Mouse (Mus musculus): Measurements from ENCODE around the gene Unc13b. TPM values are rescaled to one million over a fixed set of nuclear protein-coding genes. Genes with fewer than 3 reads are reported as not detected.

The Unc13b gene
- total and polyA plus RNA-seq, 2 experiments from 2014 or later = 7.9 to 40.2 TPM

DNA sequence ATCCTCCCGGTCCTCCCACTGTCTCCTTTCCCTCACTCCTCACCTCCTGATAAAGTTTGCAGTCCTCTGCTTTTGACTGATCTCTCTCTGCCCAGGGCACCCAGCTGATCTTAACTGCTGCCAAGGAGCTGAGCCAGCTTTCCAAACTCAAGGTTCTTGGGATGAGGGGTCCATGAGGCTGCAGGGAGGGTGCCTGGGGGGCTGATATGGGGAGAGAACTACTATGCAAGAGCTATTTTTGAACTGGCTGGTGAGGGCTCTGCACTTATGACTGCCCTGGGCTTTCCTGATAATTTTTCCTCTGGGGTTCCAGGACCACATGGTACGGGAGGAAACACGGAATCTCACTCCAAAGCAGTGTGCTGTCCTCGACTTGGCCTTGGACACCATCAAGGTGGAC lies 199.8 kb downstream of the Unc13b start:
- Histone ChIP-seq H3K27me3 (ENCODE audit: insufficient read depth, low read length) (no peaks in the 10 kb centered on the region), H3K4me2 (ENCODE audit: low read depth, low read length, poor library complexity, severe bottlenecking) (no peak overlapping the region), H3K36me3 (ENCODE audit: insufficient read depth, low read length) (peaks cover 53% of the 10 kb centered on the region), H3K4me3 (ENCODE audit: low read depth, low read length) (no peak overlapping the region), H3K9me3 (ENCODE audit: low read length) (no peaks in the 10 kb centered on the region), H3K4me1 (ENCODE audit: insufficient read depth, low read length) (no peaks in the 10 kb centered on the region), H3K27ac (ENCODE audit: low read depth, low read length) (no peak overlapping the region), H3K9ac (replicated peaks; ENCODE audit: low read length, poor library complexity, severe bottlenecking) (no peak overlapping the region)
- WGBS = 94% methylated on average over 4 of the region's 4 CpGs
- TF ChIP-seq CTCF (IDR thresholded peaks at IDR 0.05) = no peak
- ATAC-seq (ENCODE audit: low FRiP score) (no peak), DNase-seq (ENCODE audit: low spot score) (no peak)

DNA sequence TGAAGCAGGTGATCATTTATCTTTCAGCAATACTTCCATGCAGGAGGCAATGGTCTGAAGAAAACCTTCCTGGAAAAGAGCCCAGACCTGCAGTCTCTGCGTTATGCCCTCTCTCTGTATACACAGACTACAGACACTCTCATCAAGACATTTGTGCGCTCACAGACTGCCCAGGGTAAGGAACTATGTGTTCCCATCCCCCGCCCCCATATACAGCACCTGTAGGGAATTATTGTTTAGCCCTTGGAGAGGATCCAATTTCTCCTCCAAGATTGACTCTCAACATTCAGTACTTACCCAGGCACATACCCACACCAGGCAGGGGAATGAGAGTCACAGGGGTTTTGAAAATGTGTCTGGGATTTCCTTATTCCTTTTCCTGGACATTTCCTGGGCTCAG lies 200.7 kb downstream of the Unc13b start:
- Histone ChIP-seq H3K27me3 (ENCODE audit: insufficient read depth, low read length) (no peaks in the 10 kb centered on the region), H3K36me3 (ENCODE audit: insufficient read depth, low read length) (peaks cover 51% of the 10 kb centered on the region), H3K27ac (ENCODE audit: low read depth, low read length) (no peak overlapping the region), H3K9me3 (ENCODE audit: low read length) (no peaks in the 10 kb centered on the region), H3K9ac (replicated peaks; ENCODE audit: low read length, poor library complexity, severe bottlenecking) (no peak overlapping the region), H3K4me2 (ENCODE audit: low read depth, low read length, poor library complexity, severe bottlenecking) (no peak overlapping the region), H3K4me1 (ENCODE audit: insufficient read depth, low read length) (no peaks in the 10 kb centered on the region), H3K4me3 (ENCODE audit: low read depth, low read length) (no peak overlapping the region)
- ATAC-seq (ENCODE audit: low FRiP score) (no peak), DNase-seq (ENCODE audit: low spot score) (no peak)
- 79% methylated on average over 3 of the region's 3 CpGs for WGBS
- no peak for TF ChIP-seq CTCF (IDR thresholded peaks at IDR 0.05)

DNA sequence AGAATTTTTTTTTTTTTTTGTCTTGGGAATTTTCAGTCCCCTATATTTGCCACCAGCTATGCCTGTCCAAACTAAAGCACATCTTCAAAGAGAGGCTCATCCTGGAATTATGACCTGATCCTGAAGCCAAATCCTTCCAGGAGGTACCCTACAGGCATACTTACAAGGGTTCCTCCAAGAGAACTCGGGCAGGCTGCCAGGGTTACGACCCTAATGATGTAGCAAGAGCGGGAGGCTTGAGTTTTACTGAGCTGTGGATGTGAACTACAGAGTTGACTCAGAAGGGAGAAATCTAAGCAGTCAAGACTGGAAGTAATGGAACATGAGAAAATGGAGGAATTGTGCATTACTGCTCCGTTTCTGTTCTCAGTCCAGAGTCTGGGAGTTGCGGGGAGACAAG lies 201.3 kb downstream of the Unc13b start:
- TF ChIP-seq CTCF (IDR thresholded peaks at IDR 0.05) = no peak

DNA sequence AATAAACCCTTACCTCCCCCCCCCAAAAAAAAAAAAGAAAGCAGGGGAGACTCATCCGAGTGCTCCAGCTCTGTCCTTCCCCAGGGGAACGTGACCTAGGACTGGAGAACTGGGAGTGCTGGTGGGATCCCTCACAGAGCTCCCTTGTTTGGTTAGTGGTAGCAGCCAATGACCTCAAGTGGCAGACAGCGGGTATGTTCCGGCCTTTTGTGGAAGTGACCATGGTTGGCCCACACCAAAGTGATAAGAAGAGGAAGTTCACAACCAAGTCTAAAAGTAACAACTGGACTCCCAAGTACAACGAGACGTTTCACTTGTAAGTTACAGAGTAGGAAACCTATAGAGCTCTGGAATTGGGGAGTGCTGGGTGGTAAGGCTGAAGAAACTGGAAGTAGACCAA lies 204.1 kb downstream of the Unc13b start:
- no peak overlapping the region for H3K9ac ChIP-seq (replicated peaks; ENCODE audit: low read length, poor library complexity, severe bottlenecking)
- no peak overlapping the region for H3K27ac ChIP-seq (ENCODE audit: low read depth, low read length)
- TF ChIP-seq CTCF (IDR thresholded peaks at IDR 0.05) = no peak
- H3K4me2 ChIP-seq (ENCODE audit: low read depth, low read length, poor library complexity, severe bottlenecking) = no peak overlapping the region
- DNase-seq (ENCODE audit: low spot score) (no peak), ATAC-seq (ENCODE audit: low FRiP score) (no peak)
- H3K4me3 ChIP-seq (ENCODE audit: low read depth, low read length) = no peak overlapping the region
- H3K27me3 ChIP-seq (ENCODE audit: insufficient read depth, low read length) = no peaks in the 10 kb centered on the region
- no peaks in the 10 kb centered on the region for H3K4me1 ChIP-seq (ENCODE audit: insufficient read depth, low read length)
- H3K9me3 ChIP-seq (ENCODE audit: low read length) = no peaks in the 10 kb centered on the region
- H3K36me3 ChIP-seq (ENCODE audit: insufficient read depth, low read length) = peaks cover 21% of the 10 kb centered on the region
- WGBS = 91% methylated on average over 6 of the region's 6 CpGs

More for the DNA sequence above, 201.3 kb downstream of the Unc13b start:
- H3K4me3 ChIP-seq (ENCODE audit: low read depth, low read length) = no peak overlapping the region
- H3K27me3 ChIP-seq (ENCODE audit: insufficient read depth, low read length) = no peaks in the 10 kb centered on the region
- 82% methylated on average over 5 of the region's 5 CpGs for WGBS
- no peak overlapping the region for H3K9ac ChIP-seq (replicated peaks; ENCODE audit: low read length, poor library complexity, severe bottlenecking)
- DNase-seq (ENCODE audit: low spot score) = no peak
- no peak overlapping the region for H3K27ac ChIP-seq (ENCODE audit: low read depth, low read length)
- H3K4me1 ChIP-seq (ENCODE audit: insufficient read depth, low read length) = no peaks in the 10 kb centered on the region
- ATAC-seq (ENCODE audit: low FRiP score) = no peak
- H3K9me3 ChIP-seq (ENCODE audit: low read length) = no peaks in the 10 kb centered on the region
- no peak overlapping the region for H3K4me2 ChIP-seq (ENCODE audit: low read depth, low read length, poor library complexity, severe bottlenecking)
- H3K36me3 ChIP-seq (ENCODE audit: insufficient read depth, low read length) = peaks cover 46% of the 10 kb centered on the region

DNA sequence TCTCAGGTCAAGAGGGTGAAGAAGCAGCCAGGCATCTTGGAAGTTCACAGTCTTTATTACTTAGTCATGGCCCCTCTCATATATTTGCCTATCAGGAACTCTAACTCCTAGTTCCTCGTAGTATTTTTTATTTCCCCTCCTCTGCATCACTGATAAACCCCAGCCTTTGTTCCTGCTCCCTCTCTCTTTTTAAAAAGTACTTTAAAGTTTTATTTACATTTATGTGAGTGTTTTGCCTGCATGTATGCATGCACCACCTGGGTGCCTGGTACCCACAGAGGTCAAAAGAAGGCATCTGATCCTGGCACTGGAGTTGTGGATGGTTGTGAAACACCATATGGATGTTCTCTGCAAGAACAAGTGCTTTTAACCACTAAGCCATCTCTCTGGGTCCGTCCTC lies 207.4 kb downstream of the Unc13b start:
- no peak overlapping the region for H3K4me3 ChIP-seq (ENCODE audit: low read depth, low read length)
- 56% methylated on average over 2 of the region's 2 CpGs for WGBS
- ATAC-seq (ENCODE audit: low FRiP score) = no peak

DNA sequence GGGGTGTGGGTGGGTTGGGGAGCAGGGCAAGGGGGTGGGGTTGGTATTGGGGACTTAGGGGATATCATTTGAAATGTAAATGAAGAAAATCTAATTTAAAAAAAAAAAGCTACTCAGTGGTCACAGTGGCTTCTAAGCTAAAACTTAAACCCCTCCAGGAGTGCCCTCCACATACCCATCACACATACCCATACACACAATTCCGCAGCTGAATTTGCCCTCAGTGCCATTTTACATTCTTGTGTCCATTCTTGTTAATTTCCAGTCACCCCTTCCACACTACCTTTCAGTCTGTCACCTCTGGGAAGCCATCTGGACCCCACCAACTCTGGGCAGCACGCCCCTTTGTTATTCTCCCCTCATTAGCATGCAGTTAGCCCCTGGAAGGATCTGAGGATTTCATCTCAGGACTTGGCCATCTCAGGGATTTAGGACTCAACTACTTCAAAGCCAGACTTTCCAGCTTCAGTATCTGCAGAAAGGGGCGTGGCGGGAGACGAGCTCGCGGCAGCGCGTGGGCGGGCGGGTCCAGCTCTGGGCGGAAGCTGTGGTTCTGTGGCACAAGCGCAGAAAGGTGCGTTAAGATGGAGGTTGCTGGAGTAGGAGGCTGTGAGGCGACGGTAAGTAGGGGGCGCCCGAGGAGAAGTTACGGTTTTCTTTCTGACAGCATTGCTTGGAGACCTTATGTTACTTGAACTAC lies 208.0 kb downstream of the Unc13b start, which contains the start of gene Atp8b5:
TSS of gene Atp8b5 (plus strand) at position 537 of the 700 bp plus-strand sequence.
- Histone ChIP-seq H3K4me2 (ENCODE audit: low read depth, low read length, poor library complexity, severe bottlenecking) (peak within 1 kb of the TSS; percentile 72), H3K9me3 (ENCODE audit: low read length) (no peaks in the 10 kb centered on the region), H3K4me3 (ENCODE audit: low read depth, low read length) (peak within 1 kb of the TSS; percentile 39), H3K9ac (replicated peaks; ENCODE audit: low read length, poor library complexity, severe bottlenecking) (peak within 1 kb of the TSS; percentile 52), H3K36me3 (ENCODE audit: insufficient read depth, low read length) (peaks cover under 1% of the 10 kb centered on the region; the same call in 1 of the 2 replicates), H3K27ac (ENCODE audit: low read depth, low read length) (peak within 1 kb of the TSS; percentile 55; the same call in 1 of the 2 replicates), H3K4me1 (ENCODE audit: insufficient read depth, low read length) (no peaks in the 10 kb centered on the region), H3K27me3 (ENCODE audit: insufficient read depth, low read length) (no peaks in the 10 kb centered on the region)
- TF ChIP-seq CTCF (IDR thresholded peaks at IDR 0.05) = peak; percentile 82
- under 1% methylated on average over 19 of the region's 19 CpGs for WGBS
- ATAC-seq (ENCODE audit: low FRiP score) (peak; percentile 91), DNase-seq (ENCODE audit: low spot score) (peak; percentile 92)

More for the DNA sequence above, 207.4 kb downstream of the Unc13b start:
- H3K27me3 ChIP-seq (ENCODE audit: insufficient read depth, low read length) = no peaks in the 10 kb centered on the region
- H3K36me3 ChIP-seq (ENCODE audit: insufficient read depth, low read length) = peaks cover 6% of the 10 kb centered on the region; the same call in 1 of the 2 replicates
- H3K4me1 ChIP-seq (ENCODE audit: insufficient read depth, low read length) = no peaks in the 10 kb centered on the region
- DNase-seq (ENCODE audit: low spot score) = no peak
- H3K9me3 ChIP-seq (ENCODE audit: low read length) = no peaks in the 10 kb centered on the region
- no peak for TF ChIP-seq CTCF (IDR thresholded peaks at IDR 0.05)
- H3K27ac ChIP-seq (ENCODE audit: low read depth, low read length) = no peak overlapping the region
- H3K9ac ChIP-seq (replicated peaks; ENCODE audit: low read length, poor library complexity, severe bottlenecking) = no peak overlapping the region
- no peak overlapping the region for H3K4me2 ChIP-seq (ENCODE audit: low read depth, low read length, poor library complexity, severe bottlenecking)
